In the genomic region with DNA sequence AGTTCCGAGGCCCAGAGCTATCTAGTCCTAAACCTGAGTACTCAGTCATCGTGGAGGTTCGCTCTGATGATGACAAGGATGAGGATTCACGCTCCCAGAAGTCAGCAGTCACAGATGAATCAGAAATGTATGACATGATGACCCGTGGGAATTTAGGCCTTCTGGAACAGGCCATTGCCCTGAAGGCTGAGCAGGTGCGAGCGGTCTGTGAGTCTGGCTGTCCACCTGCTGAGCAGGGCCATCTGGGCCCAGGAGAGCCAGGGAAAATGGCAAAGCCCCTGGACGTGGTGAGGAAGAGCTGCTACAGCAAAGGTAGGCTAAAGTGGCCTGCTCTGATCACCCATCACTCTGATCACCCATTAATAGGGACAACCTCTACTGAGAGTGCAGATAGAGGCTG, we compare ENCODE assay signal across 33 mouse cellular contexts. TPM values are rescaled to one million over a fixed set of nuclear protein-coding genes. Genes with fewer than 3 reads are reported as not detected.
DNase-seq lines count a peak whose midpoint lies in the region; ATAC-seq and TF ChIP-seq lines count a peak whose summit lies in the region.
"Had no signal": no experiment of that assay in that cellular context is flagged by ENCODE, and none has a peak within 500 bp of the region (broad histone marks: within the 10 kb centered on the region; RNA-seq: fewer than 3 reads in every experiment).

No protein-coding gene starts in this region.

- DNase-seq in midbrain, postnatal 0 days (ENCODE audit: low spot score) = peak; percentile 10
- DNase-seq in cerebellum, adult 18-20 months = peak; percentile 85 to 89
- DNase-seq in cerebellum, adult 9-11 months = peak; percentile 91
- DNase-seq in adrenal gland, adult 18-20 months (ENCODE audit: low spot score in 2 of 2) = no peak
- no peak for DNase-seq in kidney, adult 8-10 months
- no peak for DNase-seq in lung, postnatal 36 days
- DNase-seq: gastrocnemius, adult 2 months; gastrocnemius, postnatal 36 days; kidney, postnatal 14 days; layer of hippocampus, adult 9-11 months; right cerebral cortex, postnatal 25 days; thymus, postnatal 14 days had no signal

- H3K9ac ChIP-seq in midbrain, postnatal 0 days (replicated peaks; ENCODE audit: low read length, poor library complexity, severe bottlenecking) = no peak overlapping the region
- no peak overlapping the region for H3K9ac ChIP-seq in midbrain, embryonic 16.5 days (ENCODE audit: low read depth, low read length)
- H3K9ac ChIP-seq: embryonic facial prominence, embryonic 13.5 days; heart, embryonic 15.5 days; limb, embryonic 12.5 days; lung, embryonic 15.5 days; neural tube, embryonic 13.5 days; stomach, embryonic 15.5 days had no signal

- no peaks in the 10 kb centered on the region for H3K9me3 ChIP-seq in midbrain, postnatal 0 days (ENCODE audit: low read length)
- H3K9me3 ChIP-seq in midbrain, embryonic 16.5 days (replicated peaks; ENCODE audit: control insufficient read depth, low read length, poor library complexity, severe bottlenecking) = no peaks in the 10 kb centered on the region
- H3K9me3 ChIP-seq: embryonic facial prominence, embryonic 13.5 days; heart, embryonic 15.5 days; limb, embryonic 12.5 days; lung, embryonic 15.5 days; neural tube, embryonic 13.5 days; stomach, embryonic 15.5 days had no signal

- ATAC-seq in midbrain, postnatal 0 days (ENCODE audit: low FRiP score) = no peak
- no peak for ATAC-seq in midbrain, embryonic 16.5 days
- ATAC-seq: activated CD4-positive, CD25-positive, alpha-beta regulatory T cell, adult 4 months; forebrain, embryonic 16.5 days; intestine, postnatal 0 days had no signal

- H3K27me3 ChIP-seq in midbrain, postnatal 0 days (ENCODE audit: insufficient read depth, low read length) = no peaks in the 10 kb centered on the region
- H3K27me3 ChIP-seq in midbrain, embryonic 16.5 days (ENCODE audit: control insufficient read depth, insufficient read depth, low read depth, low read length) = no peaks in the 10 kb centered on the region
- H3K27me3 ChIP-seq: embryonic facial prominence, embryonic 13.5 days; heart, embryonic 15.5 days; limb, embryonic 12.5 days; lung, embryonic 15.5 days; neural tube, embryonic 13.5 days; stomach, embryonic 15.5 days had no signal

- no peak for TF ChIP-seq CTCF in midbrain, postnatal 0 days (IDR thresholded peaks at IDR 0.05)

- peaks cover 22% of the 10 kb centered on the region; the same call in 1 of the 2 replicates for H3K36me3 ChIP-seq in midbrain, postnatal 0 days (ENCODE audit: insufficient read depth, low read length)
- peaks cover 15% of the 10 kb centered on the region for H3K36me3 ChIP-seq in midbrain, embryonic 16.5 days (ENCODE audit: control insufficient read depth, insufficient read depth, low read length)
- H3K36me3 ChIP-seq: embryonic facial prominence, embryonic 13.5 days; heart, embryonic 15.5 days; limb, embryonic 12.5 days; lung, embryonic 15.5 days; stomach, embryonic 15.5 days had no signal

- 78% methylated on average over 8 of the region's 8 CpGs for WGBS in midbrain, postnatal 0 days
- 76% methylated on average over 8 of the region's 8 CpGs for WGBS in midbrain, embryonic 16.5 days

- no peak overlapping the region for H3K27ac ChIP-seq in midbrain, postnatal 0 days (ENCODE audit: low read depth, low read length)
- no peak overlapping the region for H3K27ac ChIP-seq in midbrain, embryonic 16.5 days (ENCODE audit: low read length)
- H3K27ac ChIP-seq: embryonic facial prominence, embryonic 13.5 days; gastrocnemius, adult 2 months; heart, embryonic 15.5 days; limb, embryonic 12.5 days; lung, embryonic 15.5 days; neural tube, embryonic 13.5 days; stomach, embryonic 15.5 days had no signal

- no peaks in the 10 kb centered on the region for H3K4me1 ChIP-seq in midbrain, postnatal 0 days (ENCODE audit: insufficient read depth, low read length)
- H3K4me1 ChIP-seq in midbrain, embryonic 16.5 days (ENCODE audit: control insufficient read depth, insufficient read depth, low read length) = no peaks in the 10 kb centered on the region
- H3K4me1 ChIP-seq: embryonic facial prominence, embryonic 13.5 days; heart, embryonic 15.5 days; limb, embryonic 12.5 days; lung, embryonic 15.5 days; stomach, embryonic 15.5 days had no signal

- no peak overlapping the region for H3K4me3 ChIP-seq in midbrain, postnatal 0 days (ENCODE audit: low read depth, low read length)
- no peak overlapping the region for H3K4me3 ChIP-seq in midbrain, embryonic 16.5 days (ENCODE audit: low read depth, low read length)
- H3K4me3 ChIP-seq: embryonic facial prominence, embryonic 13.5 days; erythroblast, embryonic 14.5 days; gastrocnemius, adult 2 months; heart, embryonic 15.5 days; limb, embryonic 12.5 days; lung, embryonic 15.5 days; neural tube, embryonic 13.5 days; stomach, embryonic 15.5 days had no signal

- no peak overlapping the region for H3K4me2 ChIP-seq in midbrain, postnatal 0 days (ENCODE audit: low read depth, low read length, poor library complexity, severe bottlenecking)
- no peak overlapping the region for H3K4me2 ChIP-seq in midbrain, embryonic 16.5 days (ENCODE audit: low read length)
- H3K4me2 ChIP-seq: embryonic facial prominence, embryonic 13.5 days; heart, embryonic 15.5 days; limb, embryonic 12.5 days; lung, embryonic 15.5 days; midbrain, embryonic 11.5 days; neural tube, embryonic 13.5 days; stomach, embryonic 15.5 days had no signal

RNA-seq across cellular contexts. Expression of a gene that starts 34.5 kb away (rescaled TPM):
- 47.7 and 57.4 TPM in 2 replicates for total RNA-seq in midbrain, postnatal 0 days (2014; rRNA removed)
- 5.5 and 7.6 TPM in 2 replicates for polyA plus RNA-seq in midbrain, postnatal 0 days (2015; fragmentation: Nextera tagmentation; extraction: Ambion mirVana)
- polyA plus RNA-seq in midbrain, embryonic 16.5 days (2015; fragmentation: Nextera tagmentation; extraction: Ambion mirVana) = 15.6 and 19.2 TPM in 2 replicates
- 1 to 10 TPM; 2.3 to 5.9 TPM for total RNA-seq in adrenal gland, adult 18-20 months (2021)
- total RNA-seq: CH12.LX; common myeloid progenitor, adult 5-6 weeks; gastrocnemius, adult 2 months; gastrocnemius, postnatal 36 days; heart, adult 8-10 months; heart, postnatal 25 days; liver, adult 2 months; megakaryocyte, adult 5-6 weeks had no signal
- polyA plus RNA-seq: activated CD4-positive, CD25-positive, alpha-beta regulatory T cell, adult 4 months; C2C12; erythroblast, embryonic 14.5 days; kidney, embryonic 14.5 days; liver, adult 2 months; liver, embryonic 16.5 days had no signal

RNA-seq across cellular contexts. Expression of a gene that starts 40.0 kb away (rescaled TPM):
- total RNA-seq in midbrain, postnatal 0 days (2014; rRNA removed) = 28.9 and 37.4 TPM in 2 replicates
- 21.6 and 22.5 TPM in 2 replicates for polyA plus RNA-seq in midbrain, postnatal 0 days (2015; fragmentation: Nextera tagmentation; extraction: Ambion mirVana)
- 34.4 and 36.4 TPM in 2 replicates for polyA plus RNA-seq in midbrain, embryonic 16.5 days (2015; fragmentation: Nextera tagmentation; extraction: Ambion mirVana)
- 10 to 100 TPM; 42.6 to 50.7 TPM for total RNA-seq in adrenal gland, adult 18-20 months (2021)

Comparison
In these comparisons a context has a peak if more than half of its experiments do, and no peak if none do; other contexts are left out.
1. DNase-seq: peak in midbrain, postnatal 0 days (single experiment), cerebellum, adult 18-20 months (2 of 2) and cerebellum, adult 9-11 months (single experiment); none in adrenal gland, adult 18-20 months (0 of 2), kidney, adult 8-10 months (0 of 2) and lung, postnatal 36 days (single experiment).